Mouse (Mus musculus): ENCODE data around the gene E2f3. TPM values are rescaled to one million over a fixed set of nuclear protein-coding genes. Genes with fewer than 3 reads are reported as not detected.

Gene E2f3
- polyA plus RNA-seq, 1 experiment from 2014 or later: 6.5 TPM

DNA sequence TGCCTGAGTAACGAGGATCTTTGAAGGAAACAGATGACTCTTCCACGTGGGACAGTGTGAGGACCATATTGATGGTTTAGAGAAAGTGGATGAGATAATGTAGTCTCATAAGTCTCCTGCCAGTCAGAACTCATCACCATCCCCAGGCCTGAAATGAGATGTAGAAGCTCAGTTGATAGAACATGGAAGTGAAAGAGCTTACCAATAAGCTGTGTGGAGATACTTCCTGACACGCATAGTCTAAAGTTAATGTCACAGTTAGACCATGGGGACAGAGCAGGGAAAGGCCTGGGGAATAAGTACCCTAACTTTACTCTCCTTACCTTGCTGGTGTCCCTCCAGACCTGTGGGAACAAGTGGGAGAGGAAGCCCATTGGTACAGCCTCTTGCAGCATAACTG lies 22.9 kb upstream of the E2f3 start:
- no peak overlapping the region for H3K9ac ChIP-seq (ENCODE audit: low read length)
- 81% methylated on average over 3 of the region's 3 CpGs for WGBS
- no peak overlapping the region for H3K27ac ChIP-seq (ENCODE audit: low read depth, low read length)
- DNase-seq (ENCODE audit: low spot score) (no peak), ATAC-seq (no peak)
- no peaks in the 10 kb centered on the region for H3K9me3 ChIP-seq (replicated peaks; ENCODE audit: control insufficient read depth, low read length)
- no peak overlapping the region for H3K4me3 ChIP-seq (ENCODE audit: low read depth, low read length)
- no peaks in the 10 kb centered on the region for H3K4me1 ChIP-seq (ENCODE audit: control insufficient read depth, insufficient read depth, low read length)
- H3K4me2 ChIP-seq (ENCODE audit: low read length): no peak overlapping the region
- H3K27me3 ChIP-seq (replicated peaks; ENCODE audit: control insufficient read depth, insufficient read depth, low read length): no peaks in the 10 kb centered on the region
- H3K36me3 ChIP-seq (ENCODE audit: control insufficient read depth, insufficient read depth, low read length): no peaks in the 10 kb centered on the region

DNA sequence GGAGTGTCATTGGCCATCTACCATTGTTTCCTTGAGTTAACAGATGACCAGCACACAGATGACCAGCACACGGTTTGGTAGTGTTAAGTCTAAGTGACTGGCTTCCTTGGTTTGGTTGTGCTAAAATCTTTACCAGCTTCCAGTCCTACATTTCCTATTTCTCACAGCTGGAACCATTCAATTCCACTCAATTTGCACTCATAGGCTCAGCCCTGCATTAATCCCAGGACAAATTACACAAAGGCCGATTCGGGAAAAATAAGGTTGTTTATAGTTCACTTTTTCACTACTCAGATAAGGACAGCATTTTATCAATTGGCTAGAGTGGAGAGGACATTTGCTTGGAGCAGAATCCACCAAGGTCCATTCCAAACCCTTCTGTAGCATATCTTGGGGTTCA lies 19.6 kb upstream of the E2f3 start:
- Histone ChIP-seq H3K9ac (ENCODE audit: low read length) (no peak overlapping the region), H3K4me1 (ENCODE audit: control insufficient read depth, insufficient read depth, low read length) (no peaks in the 10 kb centered on the region), H3K4me3 (ENCODE audit: low read depth, low read length) (no peak overlapping the region), H3K36me3 (ENCODE audit: control insufficient read depth, insufficient read depth, low read length) (no peaks in the 10 kb centered on the region), H3K9me3 (replicated peaks; ENCODE audit: control insufficient read depth, low read length) (no peaks in the 10 kb centered on the region), H3K27me3 (replicated peaks; ENCODE audit: control insufficient read depth, insufficient read depth, low read length) (no peaks in the 10 kb centered on the region), H3K4me2 (ENCODE audit: low read length) (no peak overlapping the region), H3K27ac (ENCODE audit: low read depth, low read length) (no peak overlapping the region)
- 88% methylated on average over 3 of the region's 3 CpGs for WGBS
- ATAC-seq: no peak
- no peak for DNase-seq (ENCODE audit: low spot score)

DNA sequence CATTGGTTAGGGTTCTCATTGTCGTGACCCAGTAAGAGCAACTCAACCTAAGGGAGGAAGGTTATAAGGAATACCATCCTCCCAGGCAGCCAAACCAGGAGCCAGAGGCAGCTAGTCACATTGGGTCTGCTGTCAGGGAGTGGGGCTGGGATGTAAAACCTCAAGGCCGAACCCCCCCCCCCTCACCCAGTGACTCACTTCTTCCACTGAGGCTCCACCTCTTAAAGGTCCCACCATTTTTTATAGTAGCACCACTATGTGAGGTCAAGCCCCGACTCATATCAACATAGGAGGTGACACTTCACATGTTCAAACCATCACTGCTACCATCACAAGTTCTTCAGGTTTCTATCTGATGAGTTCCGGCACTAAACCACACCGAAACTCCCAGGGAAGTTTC lies 19.0 kb upstream of the E2f3 start:
- no peak for ATAC-seq

DNA sequence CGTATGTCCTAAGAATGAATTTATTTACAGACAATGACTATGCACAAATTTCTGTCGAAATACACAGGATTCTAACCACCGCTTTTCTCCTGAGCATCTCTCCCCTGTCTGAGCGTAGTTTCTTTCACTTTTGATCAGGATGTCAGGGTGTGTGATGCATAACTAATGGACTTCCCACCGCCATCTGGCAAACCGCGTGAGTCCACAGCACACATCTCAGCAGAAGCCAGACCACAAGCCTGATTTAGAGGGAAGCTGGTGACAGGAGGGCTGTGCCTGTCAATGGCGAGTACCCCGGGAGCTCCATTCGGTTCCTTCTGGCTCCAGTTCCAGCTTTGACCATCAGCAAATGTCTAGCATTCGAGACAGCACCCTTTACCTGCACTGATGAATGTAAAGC lies 17.3 kb upstream of the E2f3 start:
- DNase-seq (ENCODE audit: low spot score): no peak
- Histone ChIP-seq H3K36me3 (ENCODE audit: control insufficient read depth, insufficient read depth, low read length) (no peaks in the 10 kb centered on the region), H3K9ac (ENCODE audit: low read length) (no peak overlapping the region), H3K4me3 (ENCODE audit: low read depth, low read length) (no peak overlapping the region), H3K9me3 (replicated peaks; ENCODE audit: control insufficient read depth, low read length) (no peaks in the 10 kb centered on the region), H3K27ac (ENCODE audit: low read depth, low read length) (no peak overlapping the region), H3K4me1 (ENCODE audit: control insufficient read depth, insufficient read depth, low read length) (no peaks in the 10 kb centered on the region), H3K27me3 (replicated peaks; ENCODE audit: control insufficient read depth, insufficient read depth, low read length) (no peaks in the 10 kb centered on the region), H3K4me2 (ENCODE audit: low read length) (no peak overlapping the region)
- 73% methylated on average over 11 of the region's 11 CpGs for WGBS
- ATAC-seq: no peak

More for the DNA sequence above, 19.0 kb upstream of the E2f3 start:
- Histone ChIP-seq H3K27me3 (replicated peaks; ENCODE audit: control insufficient read depth, insufficient read depth, low read length) (no peaks in the 10 kb centered on the region), H3K9ac (ENCODE audit: low read length) (no peak overlapping the region), H3K4me3 (ENCODE audit: low read depth, low read length) (no peak overlapping the region), H3K36me3 (ENCODE audit: control insufficient read depth, insufficient read depth, low read length) (no peaks in the 10 kb centered on the region), H3K4me1 (ENCODE audit: control insufficient read depth, insufficient read depth, low read length) (no peaks in the 10 kb centered on the region), H3K27ac (ENCODE audit: low read depth, low read length) (no peak overlapping the region), H3K9me3 (replicated peaks; ENCODE audit: control insufficient read depth, low read length) (no peaks in the 10 kb centered on the region), H3K4me2 (ENCODE audit: low read length) (no peak overlapping the region)
- no peak for DNase-seq (ENCODE audit: low spot score)
- WGBS: 92% methylated on average over 5 of the region's 5 CpGs

DNA sequence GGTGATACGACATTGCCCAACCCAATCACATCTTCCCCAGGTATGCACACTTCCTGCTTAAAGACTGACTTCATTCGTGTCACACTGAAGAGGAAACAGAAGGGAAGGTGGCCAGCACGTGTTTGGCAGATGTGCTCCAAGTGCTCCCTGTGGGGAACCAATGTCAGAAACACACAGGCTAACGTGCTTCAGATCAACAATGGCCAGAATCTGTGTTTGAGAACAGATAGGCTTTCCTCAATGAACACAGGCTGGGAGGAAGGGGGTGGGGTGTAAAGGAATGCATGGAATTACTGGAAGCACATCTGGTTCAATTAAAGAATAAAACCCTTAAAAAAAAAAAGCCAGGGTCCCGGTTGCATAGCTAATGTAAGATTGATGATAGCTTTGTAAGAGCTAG lies 15.2 kb upstream of the E2f3 start:
- DNase-seq (ENCODE audit: low spot score) (no peak), ATAC-seq (no peak)
- WGBS: 66% methylated on average over 5 of the region's 5 CpGs

DNA sequence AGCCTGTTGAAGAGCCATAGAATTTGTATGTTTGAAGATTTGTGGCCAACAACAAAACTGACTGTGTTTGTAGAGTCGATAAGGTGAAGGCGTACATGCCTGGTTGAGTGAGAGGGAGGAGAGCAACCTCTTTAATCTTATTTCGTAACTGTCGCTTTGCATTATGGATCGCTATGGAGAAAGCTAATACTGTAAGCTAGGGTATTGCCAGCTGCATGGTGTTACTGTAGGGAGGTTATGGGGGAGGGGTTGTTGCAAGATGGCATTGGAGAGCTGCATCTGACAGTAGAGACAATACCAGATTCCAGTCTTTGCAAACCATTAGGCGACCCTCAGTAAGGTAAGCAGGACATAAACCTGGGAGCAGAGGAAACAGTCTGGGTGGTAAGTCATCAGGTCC lies 2.1 kb upstream of the E2f3 start:
- no peaks in the 10 kb centered on the region for H3K9me3 ChIP-seq (replicated peaks; ENCODE audit: control insufficient read depth, low read length)
- no peaks in the 10 kb centered on the region for H3K36me3 ChIP-seq (ENCODE audit: control insufficient read depth, insufficient read depth, low read length)
- DNase-seq (ENCODE audit: low spot score) (no peak), ATAC-seq (no peak)
- no peak overlapping the region for H3K27ac ChIP-seq (ENCODE audit: low read depth, low read length)
- H3K9ac ChIP-seq (ENCODE audit: low read length): no peak overlapping the region
- 87% methylated on average over 6 of the region's 6 CpGs for WGBS
- H3K4me3 ChIP-seq (ENCODE audit: low read depth, low read length): no peak overlapping the region
- H3K27me3 ChIP-seq (replicated peaks; ENCODE audit: control insufficient read depth, insufficient read depth, low read length): no peaks in the 10 kb centered on the region
- no peaks in the 10 kb centered on the region for H3K4me1 ChIP-seq (ENCODE audit: control insufficient read depth, insufficient read depth, low read length)
- H3K4me2 ChIP-seq (ENCODE audit: low read length): no peak overlapping the region

More for the DNA sequence above, 15.2 kb upstream of the E2f3 start:
- no peaks in the 10 kb centered on the region for H3K9me3 ChIP-seq (replicated peaks; ENCODE audit: control insufficient read depth, low read length)
- no peak overlapping the region for H3K27ac ChIP-seq (ENCODE audit: low read depth, low read length)
- no peaks in the 10 kb centered on the region for H3K36me3 ChIP-seq (ENCODE audit: control insufficient read depth, insufficient read depth, low read length)
- no peaks in the 10 kb centered on the region for H3K4me1 ChIP-seq (ENCODE audit: control insufficient read depth, insufficient read depth, low read length)
- H3K4me2 ChIP-seq (ENCODE audit: low read length): no peak overlapping the region
- H3K9ac ChIP-seq (ENCODE audit: low read length): no peak overlapping the region
- no peak overlapping the region for H3K4me3 ChIP-seq (ENCODE audit: low read depth, low read length)
- H3K27me3 ChIP-seq (replicated peaks; ENCODE audit: control insufficient read depth, insufficient read depth, low read length): no peaks in the 10 kb centered on the region

DNA sequence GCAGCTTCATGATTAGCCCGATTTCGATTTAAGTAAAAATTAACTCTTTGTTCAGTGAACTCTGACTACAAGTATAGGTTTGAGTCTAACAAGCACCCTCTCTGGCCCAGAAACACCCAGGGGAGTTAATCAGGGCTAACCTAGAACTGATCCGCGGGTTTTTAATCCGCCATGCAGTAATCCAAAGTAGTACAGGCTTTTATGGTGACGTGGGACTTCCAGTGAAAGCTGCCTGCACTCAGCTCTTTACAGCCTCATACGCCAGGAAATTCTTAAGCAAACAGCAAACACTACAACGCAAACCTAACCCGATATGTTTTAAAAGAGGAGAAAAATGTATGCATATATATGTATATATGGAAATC lies 875 bp upstream of the E2f3 start:
- H3K9ac ChIP-seq (ENCODE audit: low read length): peak overlapping the region; percentile 36; the same call in 1 of the 2 replicates
- H3K4me2 ChIP-seq (ENCODE audit: low read length): peak overlapping the region; percentile 56
- no peak for DNase-seq (ENCODE audit: low spot score)
- no peaks in the 10 kb centered on the region for H3K36me3 ChIP-seq (ENCODE audit: control insufficient read depth, insufficient read depth, low read length)
- WGBS: 17% methylated on average over 9 of the region's 9 CpGs
- H3K9me3 ChIP-seq (replicated peaks; ENCODE audit: control insufficient read depth, low read length): no peaks in the 10 kb centered on the region
- H3K27ac ChIP-seq (ENCODE audit: low read depth, low read length): no peak overlapping the region
- no peaks in the 10 kb centered on the region for H3K4me1 ChIP-seq (ENCODE audit: control insufficient read depth, insufficient read depth, low read length)
- H3K27me3 ChIP-seq (replicated peaks; ENCODE audit: control insufficient read depth, insufficient read depth, low read length): no peaks in the 10 kb centered on the region
- ATAC-seq: no peak
- peak overlapping the region; percentile 31 for H3K4me3 ChIP-seq (ENCODE audit: low read depth, low read length)

DNA sequence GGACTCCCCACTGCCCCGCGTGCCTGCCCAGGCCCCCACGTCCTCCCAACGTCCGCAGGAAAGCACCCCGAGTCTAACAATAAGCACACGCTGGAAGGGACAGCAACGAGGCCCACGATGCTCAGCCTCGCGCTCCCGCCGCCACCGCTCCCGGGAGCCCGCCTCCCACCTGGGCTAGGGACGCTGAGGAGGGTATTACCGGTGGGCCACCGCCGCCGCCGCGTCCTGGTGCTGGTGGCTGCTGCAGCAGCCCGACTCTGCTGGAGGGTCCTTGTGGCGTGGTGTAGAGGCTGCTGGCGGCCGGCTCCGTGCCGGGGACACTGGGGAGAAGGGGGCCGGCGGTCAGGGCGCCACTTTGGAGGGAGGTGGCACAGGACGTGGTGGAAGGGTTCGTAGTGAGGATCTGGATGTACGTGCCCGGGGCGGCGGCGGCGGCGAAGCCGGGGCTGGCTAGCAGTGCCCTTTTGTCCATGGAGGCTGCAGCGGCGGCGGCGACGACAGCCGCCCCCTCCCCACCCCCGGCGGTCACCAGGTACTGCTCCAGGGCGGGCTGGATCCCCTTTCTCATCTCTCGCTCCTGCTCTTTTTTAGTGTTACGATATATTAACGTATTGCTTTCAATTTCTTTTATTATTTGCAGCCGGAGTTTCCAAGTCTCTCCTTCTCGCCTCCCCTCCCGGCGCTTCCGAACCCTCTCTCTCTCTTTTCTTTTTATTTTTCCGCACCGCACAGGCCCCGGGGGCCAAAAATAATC lies 585 bp downstream of the E2f3 start:
- peak; percentile 2 for ATAC-seq
- Histone ChIP-seq H3K4me3 (ENCODE audit: low read depth, low read length) (peak overlapping the region; percentile 95), H3K4me1 (ENCODE audit: control insufficient read depth, insufficient read depth, low read length) (no peaks in the 10 kb centered on the region), H3K4me2 (ENCODE audit: low read length) (peak overlapping the region; percentile 97), H3K27me3 (replicated peaks; ENCODE audit: control insufficient read depth, insufficient read depth, low read length) (no peaks in the 10 kb centered on the region), H3K36me3 (ENCODE audit: control insufficient read depth, insufficient read depth, low read length) (no peaks in the 10 kb centered on the region), H3K9ac (ENCODE audit: low read length) (peak overlapping the region; percentile 97), H3K9me3 (replicated peaks; ENCODE audit: control insufficient read depth, low read length) (no peaks in the 10 kb centered on the region), H3K27ac (ENCODE audit: low read depth, low read length) (peak overlapping the region; percentile 92)
- DNase-seq (ENCODE audit: low spot score): peak; percentile 45
- 2% methylated on average over 61 of the region's 62 CpGs for WGBS

DNA sequence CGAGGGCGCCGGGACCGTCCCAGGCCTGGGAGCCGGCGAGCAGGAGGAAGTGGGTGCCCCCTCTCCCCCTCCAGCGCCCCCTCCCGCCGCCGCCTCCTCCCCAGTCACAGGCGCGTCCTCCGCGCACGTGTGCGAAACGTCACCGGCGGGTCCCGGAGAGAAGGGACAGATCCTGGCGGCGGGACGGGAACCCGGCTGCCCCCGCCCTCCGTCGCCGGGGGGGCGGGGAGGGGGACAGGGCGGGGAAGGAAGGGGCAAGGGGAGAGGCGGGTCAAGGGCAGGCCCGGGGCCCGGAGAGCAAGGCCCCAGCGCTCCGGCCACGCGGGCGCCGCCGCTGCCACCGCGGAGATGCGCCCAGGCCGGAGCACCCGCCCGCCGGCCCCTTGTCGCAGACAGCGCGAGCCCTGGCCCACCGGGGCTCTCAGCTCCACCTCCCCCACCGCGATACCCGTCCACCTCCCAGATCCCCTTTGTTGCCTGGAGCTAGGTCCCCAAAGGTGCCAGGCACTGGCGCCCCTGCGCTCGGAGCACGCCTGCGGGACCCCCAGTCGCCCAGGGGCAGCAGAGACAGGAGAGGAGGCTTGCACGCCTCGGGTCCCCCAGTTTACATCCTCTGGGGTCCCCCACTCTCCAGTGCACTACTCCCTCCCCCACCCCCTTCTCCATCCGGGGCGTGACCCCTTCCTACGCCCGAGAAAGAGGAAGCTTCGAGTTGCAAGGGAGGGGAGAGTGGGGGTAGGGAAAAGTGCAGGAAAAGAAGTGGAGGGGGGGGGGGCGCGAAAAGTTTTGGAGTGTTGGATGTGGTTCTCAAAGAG lies 1.4 kb downstream of the E2f3 start:
- peak overlapping the region; percentile 97 for H3K9ac ChIP-seq (ENCODE audit: low read length)
- ATAC-seq: peak; percentile 37
- H3K4me2 ChIP-seq (ENCODE audit: low read length): peak overlapping the region; percentile 97
- H3K36me3 ChIP-seq (ENCODE audit: control insufficient read depth, insufficient read depth, low read length): no peaks in the 10 kb centered on the region
- H3K27me3 ChIP-seq (replicated peaks; ENCODE audit: control insufficient read depth, insufficient read depth, low read length): no peaks in the 10 kb centered on the region
- peak overlapping the region; percentile 92 for H3K27ac ChIP-seq (ENCODE audit: low read depth, low read length)
- H3K4me1 ChIP-seq (ENCODE audit: control insufficient read depth, insufficient read depth, low read length): no peaks in the 10 kb centered on the region
- under 1% methylated on average over 33 of the region's 69 CpGs for WGBS
- peak overlapping the region; percentile 95 for H3K4me3 ChIP-seq (ENCODE audit: low read depth, low read length)
- no peaks in the 10 kb centered on the region for H3K9me3 ChIP-seq (replicated peaks; ENCODE audit: control insufficient read depth, low read length)
- DNase-seq (ENCODE audit: low spot score): peak; percentile 82

All from forebrain, embryonic 14.5 days (tissue).